Mouse (Mus musculus) c-Kit-negative CD71-positive TER-119-positive erythroid progenitor cells, embryonic 14.5 days (primary cell): Measurements from ENCODE around the gene Cd36.
A peak's percentile ranks its signal among the peaks of the same experiment; 100 is the strongest.

ENCODE experiments used
- DNase-seq: peaks from one replicate; pipeline ENCODE4 v3.0.0-alpha.2; 2013; ENCODE audit warnings: low read depth, low spot score

Gene Cd36

GRCm38 (mm10) chr5:17858399-17858798, 30.2 kb downstream of the Cd36 start:
- DNase-seq: no peak

- no peak for DNase-seq
Observed at GRCm38 (mm10) chr5:17857871-17858270, 30.7 kb downstream of the Cd36 start.

GRCm38 (mm10) chr5:17857262-17857661, 31.3 kb downstream of the Cd36 start:
- no peak for DNase-seq

- no peak for DNase-seq
Observed at GRCm38 (mm10) chr5:17854127-17854923, 34.3 kb downstream of the Cd36 start.

GRCm38 (mm10) chr5:17850582-17850981, 38.0 kb downstream of the Cd36 start:
- DNase-seq: no peak

- no peak for DNase-seq
Observed at GRCm38 (mm10) chr5:17849582-17849981, 39.0 kb downstream of the Cd36 start.

- DNase-seq: no peak
Observed at GRCm38 (mm10) chr5:17848733-17849132, 39.9 kb downstream of the Cd36 start.

- no peak for DNase-seq
Observed at GRCm38 (mm10) chr5:17848267-17848666, 40.3 kb downstream of the Cd36 start.

GRCm38 (mm10) chr5:17843921-17844320, 44.7 kb downstream of the Cd36 start:
- no peak for DNase-seq

- DNase-seq: no peak
Observed at GRCm38 (mm10) chr5:17843316-17843715, 45.3 kb downstream of the Cd36 start.

GRCm38 (mm10) chr5:17842111-17842729, 46.4 kb downstream of the Cd36 start:
- DNase-seq: no peak

- DNase-seq: no peak
Observed at GRCm38 (mm10) chr5:17839549-17839948, 49.1 kb downstream of the Cd36 start.

- no peak for DNase-seq
Observed at GRCm38 (mm10) chr5:17836408-17836807, 52.2 kb downstream of the Cd36 start.

GRCm38 (mm10) chr5:17835302-17836097, 53.1 kb downstream of the Cd36 start:
- no peak for DNase-seq

- no peak for DNase-seq
Observed at GRCm38 (mm10) chr5:17833797-17834196, 54.8 kb downstream of the Cd36 start.

GRCm38 (mm10) chr5:17830536-17830935, 58.1 kb downstream of the Cd36 start:
- DNase-seq: no peak

GRCm38 (mm10) chr5:17828713-17829544, 59.7 kb downstream of the Cd36 start:
- DNase-seq: peak; percentile 44

GRCm38 (mm10) chr5:17821395-17821794, 67.2 kb downstream of the Cd36 start:
- no peak for DNase-seq

- DNase-seq: no peak
Observed at GRCm38 (mm10) chr5:17820239-17820999, 68.2 kb downstream of the Cd36 start.

- DNase-seq: no peak
Observed at GRCm38 (mm10) chr5:17816170-17816569, 72.4 kb downstream of the Cd36 start.

GRCm38 (mm10) chr5:17810336-17810735, 78.3 kb downstream of the Cd36 start:
- no peak for DNase-seq
